ENCODE assay signal across 8 mouse cellular contexts in the genomic region with DNA sequence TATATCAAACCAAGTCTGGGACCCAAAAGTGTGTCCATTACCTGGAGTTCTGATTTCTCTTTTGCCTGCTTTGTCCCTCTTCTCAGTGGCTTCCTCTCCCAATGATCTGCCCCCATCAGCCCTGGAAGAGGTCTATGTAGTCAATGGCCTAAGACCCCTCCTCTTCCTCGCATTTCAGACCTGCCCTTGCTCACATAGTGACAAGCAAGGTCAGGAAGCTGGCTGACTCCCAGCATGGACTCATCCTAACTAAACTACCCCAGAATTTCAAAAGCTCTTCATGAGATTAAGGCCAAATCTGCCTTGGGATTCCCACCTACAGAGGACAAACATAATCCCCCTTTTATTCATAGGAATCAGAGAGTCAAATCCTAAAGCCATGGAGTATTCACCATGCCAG. TPM values are rescaled to one million over a fixed set of nuclear protein-coding genes. Genes with fewer than 3 reads are reported as not detected.
DNase-seq lines count a peak whose midpoint lies in the region; ATAC-seq lines count a peak whose summit lies in the region.

No protein-coding gene starts in this region.

- 46% methylated on average over 1 of the region's 1 CpGs for WGBS in neural tube, embryonic 11.5 days
- 59% methylated on average over 1 of the region's 1 CpGs for WGBS in limb, embryonic 11.5 days
- 51% methylated on average over 1 of the region's 1 CpGs for WGBS in stomach, embryonic 15.5 days

- H3K4me2 ChIP-seq in neural tube, embryonic 11.5 days (ENCODE audit: low read depth), result peak overlapping the region; percentile 100
- peak overlapping the region; percentile 88; the same call in 1 of the 2 replicates for H3K4me2 ChIP-seq in limb, embryonic 11.5 days (ENCODE audit: low read depth, severe bottlenecking)
- H3K4me2 ChIP-seq in stomach, embryonic 15.5 days, result peak overlapping the region; percentile 93; the same call in 1 of the 2 replicates

- peak; percentile 54 for DNase-seq in cerebellum, adult 9-11 months
- no peak for DNase-seq in neural tube, embryonic 11.5 days (ENCODE audit: low spot score)
- DNase-seq in neural tube, embryonic 10.5 days (ENCODE audit: extremely low spot score, low spot score), result no peak
- no peak for DNase-seq in limb, embryonic 11.5 days (ENCODE audit: low spot score)
- no peak for DNase-seq in thymus, postnatal 0 days (ENCODE audit: low spot score)
- no peak for DNase-seq in right cerebral cortex, postnatal 14 days

- H3K27me3 ChIP-seq in neural tube, embryonic 11.5 days (ENCODE audit: control insufficient read depth, insufficient read depth, low read length), result no peaks in the 10 kb centered on the region
- no peaks in the 10 kb centered on the region for H3K27me3 ChIP-seq in limb, embryonic 11.5 days (ENCODE audit: control insufficient read depth, insufficient read depth, low read length)
- no peaks in the 10 kb centered on the region for H3K27me3 ChIP-seq in stomach, embryonic 15.5 days (replicated peaks)

- 0 out of 2 replicates have a peak, but pooled peaks cover 3% of the 10 kb centered on the region for H3K4me1 ChIP-seq in neural tube, embryonic 11.5 days (ENCODE audit: control insufficient read depth, insufficient read depth, low read length)
- H3K4me1 ChIP-seq in limb, embryonic 11.5 days (ENCODE audit: control insufficient read depth, insufficient read depth, low read length), result peaks cover 4% of the 10 kb centered on the region; the same call in 1 of the 2 replicates
- H3K4me1 ChIP-seq in stomach, embryonic 15.5 days, result 0 out of 2 replicates have a peak, but pooled peaks cover 14% of the 10 kb centered on the region

- H3K36me3 ChIP-seq in neural tube, embryonic 11.5 days (ENCODE audit: control insufficient read depth, insufficient read depth, low read length), result no peaks in the 10 kb centered on the region
- H3K36me3 ChIP-seq in limb, embryonic 11.5 days (ENCODE audit: control insufficient read depth, insufficient read depth, low read length), result no peaks in the 10 kb centered on the region
- H3K36me3 ChIP-seq in stomach, embryonic 15.5 days, result no peaks in the 10 kb centered on the region

- no peak overlapping the region; the same call in 1 of the 2 replicates for H3K4me3 ChIP-seq in neural tube, embryonic 11.5 days (ENCODE audit: low read depth, low read length)
- peak overlapping the region; percentile 66; the same call in 1 of the 2 replicates for H3K4me3 ChIP-seq in limb, embryonic 11.5 days (ENCODE audit: low read depth, low read length)
- H3K4me3 ChIP-seq in stomach, embryonic 15.5 days (replicated peaks), result no peak overlapping the region

- no peak overlapping the region for H3K27ac ChIP-seq in neural tube, embryonic 11.5 days (ENCODE audit: low read depth, low read length)
- no peak overlapping the region for H3K27ac ChIP-seq in limb, embryonic 11.5 days (replicated peaks; ENCODE audit: low read depth, low read length)
- H3K27ac ChIP-seq in stomach, embryonic 15.5 days, result peak overlapping the region; percentile 79

- no peak overlapping the region for H3K9ac ChIP-seq in neural tube, embryonic 11.5 days (ENCODE audit: low read length)
- H3K9ac ChIP-seq in limb, embryonic 11.5 days (ENCODE audit: low read length), result no peak overlapping the region
- H3K9ac ChIP-seq in stomach, embryonic 15.5 days, result no peak overlapping the region

- ATAC-seq in cerebellum, adult (ENCODE audit: insufficient number of reproducible peaks, low FRiP score, low TSS enrichment), result no peak
- ATAC-seq in neural tube, embryonic 11.5 days (ENCODE audit: insufficient read depth, low FRiP score, low TSS enrichment), result no peak
- ATAC-seq in limb, embryonic 11.5 days (ENCODE audit: insufficient number of reproducible peaks, low FRiP score, low TSS enrichment, low read depth), result no peak
- no peak for ATAC-seq in stomach, embryonic 15.5 days (ENCODE audit: insufficient read depth, low FRiP score, low read depth)

- H3K9me3 ChIP-seq in neural tube, embryonic 11.5 days (ENCODE audit: control insufficient read depth, low read length), result no peaks in the 10 kb centered on the region
- no peaks in the 10 kb centered on the region for H3K9me3 ChIP-seq in limb, embryonic 11.5 days (ENCODE audit: control insufficient read depth, low read length)
- no peaks in the 10 kb centered on the region for H3K9me3 ChIP-seq in stomach, embryonic 15.5 days

RNA-seq across cellular contexts. Expression of a gene that starts 0.7 kb away (rescaled TPM):
- polyA plus RNA-seq in neural tube, embryonic 11.5 days (2014; fragmentation: Nextera tagmentation; extraction: Ambion mirVana), result 200 and 203 TPM in 2 replicates
- polyA plus RNA-seq in limb, embryonic 11.5 days (2014; fragmentation: Nextera tagmentation; extraction: Ambion mirVana), result 107 and 120 TPM in 2 replicates
- 54.9 and 57.8 TPM in 2 replicates for polyA plus RNA-seq in stomach, embryonic 15.5 days (2015; fragmentation: Nextera tagmentation; extraction: Ambion mirVana)
- polyA plus RNA-seq in thymus, postnatal 0 days (2015; fragmentation: Nextera tagmentation; extraction: Ambion mirVana), result 47.5 and 52.0 TPM in 2 replicates

RNA-seq across cellular contexts. Expression of a gene that starts 1.3 kb away (rescaled TPM):
- not detected in 2 replicates for polyA plus RNA-seq in neural tube, embryonic 11.5 days (2014; fragmentation: Nextera tagmentation; extraction: Ambion mirVana)
- not detected in 2 replicates for polyA plus RNA-seq in limb, embryonic 11.5 days (2014; fragmentation: Nextera tagmentation; extraction: Ambion mirVana)
- polyA plus RNA-seq in stomach, embryonic 15.5 days (2015; fragmentation: Nextera tagmentation; extraction: Ambion mirVana), result 0.13 TPM in 1 of 2 replicates, not detected in the other
- polyA plus RNA-seq in thymus, postnatal 0 days (2015; fragmentation: Nextera tagmentation; extraction: Ambion mirVana), result 0.05 and 0.08 TPM in 2 replicates
